Mouse (Mus musculus) forelimb bud, embryonic 11.5 days (tissue): ENCODE data around the gene Scoc.
A peak's percentile ranks its signal among the peaks of the same experiment; 100 is the strongest.

ENCODE experiments used
- DNase-seq: peaks from one replicate; pipeline ENCODE4 v3.0.0-alpha.2; 2012; ENCODE audit warnings: low read depth, low spot score

Gene Scoc

DNA sequence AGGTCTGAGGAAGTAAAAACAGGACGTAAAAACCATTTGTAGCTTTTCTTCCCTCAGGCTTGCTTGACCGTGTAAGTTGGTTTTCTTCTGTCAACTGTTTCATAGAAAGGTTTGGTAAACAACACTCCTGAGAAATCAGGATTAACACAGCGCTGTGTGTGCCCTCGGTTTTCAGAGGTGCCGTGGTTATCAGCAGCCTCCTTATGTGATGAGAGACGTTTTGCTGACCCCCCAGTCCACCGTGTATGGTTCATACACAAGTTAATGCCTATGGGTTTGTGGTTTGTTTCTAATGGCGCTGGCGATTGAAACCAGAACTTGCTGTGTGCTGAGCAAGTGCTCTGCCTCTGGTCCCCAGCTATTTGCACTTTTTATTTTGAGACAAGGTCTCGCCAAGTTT is 52.6 kb downstream of the Scoc start:
- DNase-seq, result no peak

DNA sequence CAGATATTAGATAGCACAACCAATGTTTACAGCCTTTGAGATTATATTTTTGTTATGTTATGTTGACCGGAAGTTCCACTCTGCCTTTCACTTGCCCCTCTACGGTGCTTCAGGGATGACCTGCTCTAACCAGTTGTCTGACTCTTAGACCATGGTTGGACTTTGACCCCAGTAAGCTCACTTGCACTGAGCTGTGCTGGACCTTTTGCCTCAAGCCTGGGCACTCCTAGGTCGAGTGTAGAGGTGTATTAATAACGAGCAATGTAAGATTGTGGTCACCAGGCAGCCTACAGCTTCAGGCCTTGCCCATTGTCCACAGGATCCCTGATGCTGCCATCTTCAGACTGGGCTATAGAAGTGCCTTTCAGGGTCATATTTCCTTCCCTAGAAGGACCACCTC is 60.5 kb downstream of the Scoc start:
- DNase-seq, result no peak

GRCm38 (mm10) chr8:83396680-83397079 is 61.5 kb downstream of the Scoc start:
- DNase-seq, result no peak

DNA sequence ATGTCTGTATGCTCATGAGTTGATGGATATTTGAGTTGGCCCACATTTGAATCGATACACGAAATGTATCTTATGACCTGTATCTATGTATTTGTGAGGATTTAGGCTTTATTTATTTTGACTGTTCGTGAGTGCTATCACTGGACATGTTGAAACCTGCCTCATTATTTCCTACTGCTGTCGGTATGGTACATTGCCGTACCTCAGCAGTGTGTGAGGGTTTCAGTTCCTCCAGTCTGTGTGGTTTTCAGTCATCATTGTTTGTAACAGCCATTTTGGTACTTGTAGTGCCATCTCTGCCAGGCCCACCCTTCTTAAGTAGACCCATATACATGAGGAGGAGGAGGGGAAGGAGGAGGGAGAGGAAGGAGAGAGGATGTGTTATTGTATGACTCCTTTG is 63.9 kb downstream of the Scoc start:
- no peak for DNase-seq

GRCm38 (mm10) chr8:83392521-83392920 is 65.7 kb downstream of the Scoc start:
- DNase-seq, result no peak

- DNase-seq, result no peak
Measured at GRCm38 (mm10) chr8:83390006-83390701, 68.0 kb downstream of the Scoc start.

DNA sequence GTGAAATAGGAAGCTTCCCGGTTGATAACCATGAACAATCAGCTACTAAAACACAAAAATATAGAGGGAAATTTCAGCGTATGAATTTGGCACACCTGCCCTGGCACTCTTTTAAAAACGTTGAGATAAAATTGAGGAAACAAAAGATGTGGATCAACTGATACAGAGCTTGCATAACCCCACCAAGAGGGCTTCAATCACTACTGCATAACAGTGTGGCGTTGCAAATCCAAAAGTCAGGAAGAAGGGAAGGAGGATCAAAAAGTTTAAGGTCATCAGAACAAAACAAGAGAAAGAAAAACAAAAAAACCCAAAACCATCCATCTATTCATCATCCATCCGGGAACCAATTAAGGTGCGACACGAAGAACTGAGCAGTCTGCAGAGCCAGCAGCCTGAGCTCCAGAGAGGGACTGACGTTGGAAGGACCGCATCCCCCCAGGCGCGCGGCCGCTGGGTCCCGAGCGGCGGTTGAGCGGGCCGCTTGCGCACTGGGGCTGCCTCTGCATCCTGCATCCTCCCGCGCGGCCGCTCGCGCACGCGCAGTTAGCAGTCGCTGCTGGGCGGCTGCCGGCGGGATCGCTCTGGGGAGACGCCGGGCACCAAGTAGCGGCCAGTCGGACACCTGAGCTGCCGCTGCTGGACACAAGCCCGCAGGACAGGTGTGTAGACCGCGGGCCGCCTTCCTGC is 68.7 kb downstream of the Scoc start, which contains the start of gene Clgn:
Gene Clgn, plus strand, starts transcription at position 552 of the 690 bp plus-strand sequence.
- DNase-seq, result peak; percentile 84

GRCm38 (mm10) chr8:83382850-83383249 is 75.3 kb downstream of the Scoc start:
- DNase-seq, result no peak

GRCm38 (mm10) chr8:83381016-83381415 is 77.2 kb downstream of the Scoc start:
- DNase-seq, result no peak

DNA sequence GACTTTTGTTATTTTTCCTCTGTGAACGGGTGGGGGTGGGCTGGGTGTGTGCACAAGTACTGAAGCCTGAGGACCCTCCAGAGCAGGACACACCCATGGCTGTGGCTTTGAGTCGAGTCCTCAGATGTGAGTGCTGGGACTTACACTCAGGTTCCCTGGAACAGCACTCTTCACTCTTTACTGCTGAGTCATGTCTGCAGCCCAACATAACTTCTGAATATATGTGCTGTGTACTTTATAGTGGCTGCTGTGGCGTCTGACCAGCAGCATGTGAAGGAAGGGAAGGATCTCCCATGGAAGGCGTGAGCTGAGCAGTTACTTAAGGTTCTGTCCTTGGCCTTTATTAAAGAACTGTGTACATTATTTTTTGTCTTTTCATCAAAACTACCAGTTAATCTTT is 78.0 kb downstream of the Scoc start:
- DNase-seq, result no peak
